ENCODE assay signal across 7 mouse cellular contexts in the genomic region with DNA sequence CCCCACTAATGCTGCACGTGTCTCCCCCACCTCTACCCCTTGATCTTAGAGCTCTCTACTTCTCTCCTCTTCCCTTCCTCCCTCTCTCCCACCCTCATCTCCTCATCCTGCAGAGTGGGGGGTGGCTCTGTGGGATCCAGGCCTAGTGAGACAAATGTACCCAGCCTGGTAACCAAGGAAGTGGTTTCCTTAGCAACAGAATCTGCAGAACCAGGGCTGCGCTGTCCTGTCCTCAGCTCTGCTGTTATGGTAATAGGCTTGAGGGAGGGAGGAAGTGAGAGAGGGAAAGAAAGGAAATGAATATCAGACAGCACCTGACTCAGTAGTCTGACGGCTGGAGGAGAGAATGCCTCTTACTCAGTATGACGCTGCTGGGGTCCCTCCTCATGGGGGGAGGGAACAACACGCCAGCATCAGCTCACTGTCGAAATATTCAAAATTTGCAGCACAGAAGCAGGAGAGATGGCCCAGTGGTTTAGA. TPM values are rescaled to one million over a fixed set of nuclear protein-coding genes. Genes with fewer than 3 reads are reported as not detected.
DNase-seq lines count a peak whose midpoint lies in the region; ATAC-seq lines count a peak whose summit lies in the region.

No protein-coding gene starts in this region.

- H3K9ac ChIP-seq in limb, embryonic 12.5 days (replicated peaks) = no peak overlapping the region

- no peak overlapping the region for H3K4me2 ChIP-seq in limb, embryonic 12.5 days

- ATAC-seq in common myeloid progenitor, adult 5-6 weeks (replicated peaks; ENCODE audit: low read depth, poor library complexity, severe bottlenecking) = peak; percentile 89
- peak; percentile 50 to 61; a peak in 3 of 4 replicates for ATAC-seq in hematopoietic stem cell, adult 5-6 weeks (replicated peaks in 1 of 2; ENCODE audit: insufficient read depth in 1 of 2, low FRiP score in 2 of 2, low TSS enrichment in 1 of 2, low read depth in 1 of 2, poor library complexity in 2 of 2, severe bottlenecking in 2 of 2)
- no peak for ATAC-seq in limb, embryonic 12.5 days (ENCODE audit: insufficient number of reproducible peaks, insufficient read depth, low FRiP score, low TSS enrichment, low read depth)

- peak overlapping the region; percentile 29; the same call in 1 of the 2 replicates for H3K27ac ChIP-seq in limb, embryonic 12.5 days

- WGBS in limb, embryonic 12.5 days = 15% methylated on average over 6 of the region's 6 CpGs

- no peaks in the 10 kb centered on the region for H3K27me3 ChIP-seq in limb, embryonic 12.5 days

- no peak overlapping the region for H3K4me3 ChIP-seq in limb, embryonic 12.5 days (replicated peaks)

- no peaks in the 10 kb centered on the region for H3K36me3 ChIP-seq in limb, embryonic 12.5 days

- peaks cover 47% of the 10 kb centered on the region for H3K4me1 ChIP-seq in limb, embryonic 12.5 days (replicated peaks)

- H3K9me3 ChIP-seq in limb, embryonic 12.5 days = 0 out of 2 replicates have a peak, but pooled peaks cover 6% of the 10 kb centered on the region

- DNase-seq in ES-CJ7 (ENCODE audit: low read depth, low spot score) = peak; percentile 89
- peak; percentile 62 for DNase-seq in right cerebral cortex, postnatal 4 days
- DNase-seq in adrenal gland, adult 8-10 months = no peak
- no peak for DNase-seq in yolk sac, embryonic 10.5 days (ENCODE audit: low spot score)

RNA-seq across cellular contexts. Expression of a gene that starts 58.4 kb away (rescaled TPM):
- total RNA-seq in common myeloid progenitor, adult 5-6 weeks (2017) = 0.27 TPM in 1 of 2 replicates, not detected in the other
- total RNA-seq in hematopoietic stem cell, adult 5-6 weeks (2017) = not detected in 2 replicates
- 3.2 and 4.4 TPM in 2 replicates for polyA plus RNA-seq in limb, embryonic 12.5 days (2016; fragmentation: Nextera tagmentation; extraction: Ambion mirVana)
- 10 to 100 TPM; 14.2 to 27.6 (median 21.2) TPM for total RNA-seq in adrenal gland, adult 8-10 months (2022)

Comparison
In these comparisons a context has a peak if more than half of its experiments do, and no peak if none do; other contexts are left out.
1. DNase-seq: peak in ES-CJ7 (single experiment) and right cerebral cortex, postnatal 4 days (single experiment); none in adrenal gland, adult 8-10 months (single experiment) and yolk sac, embryonic 10.5 days (single experiment).
2. RNA of a gene that starts 58.4 kb away (total RNA-seq): 14.2 to 27.6 TPM in adrenal gland, adult 8-10 months; 0.27 TPM in common myeloid progenitor, adult 5-6 weeks and not detected in hematopoietic stem cell, adult 5-6 weeks; every median in the first group is over 10 times any median in the second.